In the genomic region with DNA sequence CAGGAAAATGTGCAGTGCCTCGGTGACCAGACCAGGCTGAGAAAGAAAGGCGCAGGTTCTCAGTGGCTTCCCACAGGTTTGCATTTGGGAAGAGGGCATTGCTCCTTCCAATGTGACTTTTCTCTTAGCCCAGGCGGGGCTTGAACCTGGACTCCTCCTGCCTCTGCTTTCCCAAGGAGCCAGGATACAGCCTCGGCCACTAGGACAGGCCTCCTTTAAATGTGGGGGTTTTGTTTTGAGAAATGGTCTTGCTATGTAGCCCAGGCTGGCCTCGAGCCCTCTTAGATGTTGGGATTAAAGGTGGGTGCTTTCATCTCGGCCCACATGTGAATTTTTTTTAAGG, we compare ENCODE assay signal across 8 mouse cellular contexts. TPM values are rescaled to one million over a fixed set of nuclear protein-coding genes. Genes with fewer than 3 reads are reported as not detected.
A peak's percentile ranks its signal among the peaks of the same experiment; 100 is the strongest.
DNase-seq lines count a peak whose midpoint lies in the region; ATAC-seq and TF ChIP-seq lines count a peak whose summit lies in the region.

No protein-coding gene starts in this region.

- H3K9me3 ChIP-seq in forebrain, embryonic 12.5 days, result no peaks in the 10 kb centered on the region
- H3K9me3 ChIP-seq in liver, embryonic 13.5 days (replicated peaks), result no peaks in the 10 kb centered on the region

- H3K9ac ChIP-seq in heart, adult 2 months (ENCODE audit: low read depth, low read length), result peak overlapping the region; percentile 94
- peak overlapping the region; percentile 98 for H3K9ac ChIP-seq in forebrain, embryonic 12.5 days
- peak overlapping the region; percentile 95 for H3K9ac ChIP-seq in liver, embryonic 13.5 days

- no peak for TF ChIP-seq EP300 in heart, adult 2 months (IDR thresholded peaks at IDR 0.05; ENCODE audit: insufficient read depth, low read depth, low read length)

- peak overlapping the region; percentile 74 for H3K4me3 ChIP-seq in heart, adult 2 months
- H3K4me3 ChIP-seq in forebrain, embryonic 12.5 days (replicated peaks), result peak overlapping the region; percentile 97
- peak overlapping the region; percentile 95 for H3K4me3 ChIP-seq in liver, embryonic 13.5 days (replicated peaks)

- peak overlapping the region; percentile 78 for H3K4me2 ChIP-seq in forebrain, embryonic 12.5 days
- peak overlapping the region; percentile 88 for H3K4me2 ChIP-seq in liver, embryonic 13.5 days

- TF ChIP-seq CTCF in heart, adult 2 months (IDR thresholded peaks at IDR 0.05), result no peak

- TF ChIP-seq POLR2A in heart, adult 2 months (IDR thresholded peaks at IDR 0.05; ENCODE audit: insufficient read depth, low read depth, low read length), result no peak

- intact Hi-C loops in heart, adult 2 months (cut with DNase I), result loop anchor here (1.0 to 5.0 kb wide), 2 partner anchors 23 to 204 kb away; a partner anchor contains a TSS

- H3K79me2 ChIP-seq in heart, adult 2 months (replicated peaks; ENCODE audit: control insufficient read depth, insufficient read depth, low read length), result peaks cover 5% of the 10 kb centered on the region

- WGBS in heart, adult 2 months, result 1% methylated on average over 6 of the region's 6 CpGs
- 7% methylated on average over 6 of the region's 6 CpGs for WGBS in forebrain, embryonic 12.5 days
- WGBS in liver, embryonic 13.5 days (ENCODE audit: insufficient replicate concordance), result 2% methylated on average over 6 of the region's 6 CpGs

- H3K27ac ChIP-seq in heart, adult 2 months, result peak overlapping the region; percentile 93
- H3K27ac ChIP-seq in forebrain, embryonic 12.5 days, result peak overlapping the region; percentile 93
- peak overlapping the region; percentile 97 for H3K27ac ChIP-seq in liver, embryonic 13.5 days

- peaks cover 2% of the 10 kb centered on the region for H3K4me1 ChIP-seq in heart, adult 2 months (ENCODE audit: control insufficient read depth, insufficient read depth, low read length)
- peaks cover 14% of the 10 kb centered on the region for H3K4me1 ChIP-seq in forebrain, embryonic 12.5 days
- H3K4me1 ChIP-seq in liver, embryonic 13.5 days (replicated peaks), result peaks cover 46% of the 10 kb centered on the region

- H3K27me3 ChIP-seq in heart, adult 2 months (ENCODE audit: control insufficient read depth, insufficient read depth, low read length), result no peaks in the 10 kb centered on the region
- H3K27me3 ChIP-seq in forebrain, embryonic 12.5 days, result no peaks in the 10 kb centered on the region
- H3K27me3 ChIP-seq in liver, embryonic 13.5 days, result no peaks in the 10 kb centered on the region

- ATAC-seq in forebrain, embryonic 12.5 days (ENCODE audit: low FRiP score), result peak; percentile 39; the same call in 1 of the 2 replicates
- ATAC-seq in liver, embryonic 13.5 days (ENCODE audit: low read depth), result peak; percentile 27

- peaks cover 11% of the 10 kb centered on the region for H3K36me3 ChIP-seq in heart, adult 2 months (ENCODE audit: control insufficient read depth, insufficient read depth, low read length)
- H3K36me3 ChIP-seq in forebrain, embryonic 12.5 days (replicated peaks), result peaks cover 19% of the 10 kb centered on the region
- peaks cover 42% of the 10 kb centered on the region for H3K36me3 ChIP-seq in liver, embryonic 13.5 days

- no peak for DNase-seq in heart, adult 2 months
- no peak for DNase-seq in heart, adult 8-10 months (ENCODE audit: low spot score)
- peak; percentile 81 for DNase-seq in 3T3-L1 (ENCODE audit: low read depth, low spot score)
- no peak for DNase-seq in liver, embryonic 13.5 days
- no peak for DNase-seq in ovary, postnatal 14 days (ENCODE audit: low spot score)
- no peak for DNase-seq in gastrocnemius, adult 8-10 months (ENCODE audit: low spot score in 2 of 2)
- no peak for DNase-seq in retina, embryonic 14.5 days (ENCODE audit: low spot score)

RNA-seq across cellular contexts. Expression of a gene that starts 0.5 kb away (rescaled TPM):
- total RNA-seq in heart, adult 2 months (2021), result 10 to 100 TPM; 22.3 to 22.6 TPM
- 12.4 and 22.7 TPM in 2 replicates for polyA plus RNA-seq in heart, adult 2 months (2012; rRNA removed)
- total RNA-seq in heart, adult 8-10 months (2022), result 10 to 100 TPM; 15.5 to 28.4 (median 20.2) TPM
- polyA plus RNA-seq in forebrain, embryonic 12.5 days (2016; fragmentation: Nextera tagmentation; extraction: Ambion mirVana), result 56.3 and 57.3 TPM in 2 replicates
- 36.9 and 46.5 TPM in 2 replicates for polyA plus RNA-seq in liver, embryonic 13.5 days (2015; fragmentation: Nextera tagmentation; extraction: Ambion mirVana)
- total RNA-seq in gastrocnemius, adult 8-10 months (2022), result 10 to 100 TPM in 1 of 4 experiments, 1 to 10 TPM in 3; 7.8 to 10.0 (median 8.7) TPM

RNA-seq across cellular contexts. Expression of a gene that starts 0.7 kb away (rescaled TPM):
- total RNA-seq in heart, adult 2 months (2021), result 1 to 10 TPM; 2.8 TPM
- 1.7 and 2.5 TPM in 2 replicates for polyA plus RNA-seq in heart, adult 2 months (2012; rRNA removed)
- 1 to 10 TPM; 1.0 to 2.2 (median 1.9) TPM for total RNA-seq in heart, adult 8-10 months (2022)
- polyA plus RNA-seq in forebrain, embryonic 12.5 days (2016; fragmentation: Nextera tagmentation; extraction: Ambion mirVana), result 35.8 and 37.4 TPM in 2 replicates
- polyA plus RNA-seq in liver, embryonic 13.5 days (2015; fragmentation: Nextera tagmentation; extraction: Ambion mirVana), result 90.3 and 106 TPM in 2 replicates
- 1 to 10 TPM; 2.9 to 4.7 (median 3.2) TPM for total RNA-seq in gastrocnemius, adult 8-10 months (2022)

RNA-seq across cellular contexts. Expression of a gene that starts 22.6 kb away (rescaled TPM):
- total RNA-seq in heart, adult 2 months (2021), result 100 to 1,000 TPM; 396 to 406 TPM
- polyA plus RNA-seq in heart, adult 2 months (2012; rRNA removed), result 91.1 and 159 TPM in 2 replicates
- 100 to 1,000 TPM; 295 to 417 (median 378) TPM for total RNA-seq in heart, adult 8-10 months (2022)
- 106 and 109 TPM in 2 replicates for polyA plus RNA-seq in forebrain, embryonic 12.5 days (2016; fragmentation: Nextera tagmentation; extraction: Ambion mirVana)
- polyA plus RNA-seq in liver, embryonic 13.5 days (2015; fragmentation: Nextera tagmentation; extraction: Ambion mirVana), result 329 and 343 TPM in 2 replicates
- 100 to 1,000 TPM; 190 to 220 (median 193) TPM for total RNA-seq in gastrocnemius, adult 8-10 months (2022)
